Mouse (Mus musculus) thymus, postnatal 25 days (tissue): Measurements from ENCODE around the gene Pqlc2.

Experiments used
- DNase-seq: peaks from one replicate; pipeline ENCODE4 v3.0.0; 2022

The Pqlc2 gene

GRCm38 (mm10) chr4:139310171-139310898 lies at the start of gene Pqlc2, which contains the start of gene Akr7a5:
Pqlc2 (minus strand) TSS chr4:139310708.
Akr7a5 (plus strand) TSS chr4:139310744.
- peak; percentile 99 for DNase-seq

GRCm38 (mm10) chr4:139357211-139357610 lies 46.7 kb upstream of the Pqlc2 start:
- no peak for DNase-seq

GRCm38 (mm10) chr4:139352832-139353231 lies 42.3 kb upstream of the Pqlc2 start:
- DNase-seq = no peak

- peak; percentile 82 for DNase-seq
Measured at GRCm38 (mm10) chr4:139351931-139352711, 41.6 kb upstream of the Pqlc2 start, which contains the start of the genes Mrto4, Emc1 and Ubr4. Mrto4 (minus strand) TSS chr4:139352576. Emc1 (plus strand) TSS chr4:139352587. Ubr4 (plus strand) TSS chr4:139352609.

- DNase-seq = no peak
Measured at GRCm38 (mm10) chr4:139345416-139346019, 35.0 kb upstream of the Pqlc2 start.

GRCm38 (mm10) chr4:139343718-139344117 lies 33.2 kb upstream of the Pqlc2 start:
- no peak for DNase-seq

GRCm38 (mm10) chr4:139341556-139342233 lies 31.2 kb upstream of the Pqlc2 start:
- no peak for DNase-seq

- DNase-seq = no peak
Measured at GRCm38 (mm10) chr4:139340835-139341234, 30.3 kb upstream of the Pqlc2 start.

GRCm38 (mm10) chr4:139338145-139338544 lies 27.6 kb upstream of the Pqlc2 start:
- no peak for DNase-seq

- DNase-seq = peak; percentile 83
Measured at GRCm38 (mm10) chr4:139336822-139337483, 26.4 kb upstream of the Pqlc2 start.

- DNase-seq = no peak
Measured at GRCm38 (mm10) chr4:139335507-139335906, 25.0 kb upstream of the Pqlc2 start.

GRCm38 (mm10) chr4:139334631-139335295 lies 24.3 kb upstream of the Pqlc2 start:
- no peak for DNase-seq

- peak; percentile 88 for DNase-seq
Measured at GRCm38 (mm10) chr4:139330605-139331004, 20.1 kb upstream of the Pqlc2 start.

- DNase-seq = no peak
Measured at GRCm38 (mm10) chr4:139319740-139320139, 9.2 kb upstream of the Pqlc2 start.

- DNase-seq = no peak
Measured at GRCm38 (mm10) chr4:139318449-139318848, 7.9 kb upstream of the Pqlc2 start.

- peak; percentile 59 for DNase-seq
Measured at GRCm38 (mm10) chr4:139312632-139313031, 2.1 kb upstream of the Pqlc2 start.

- no peak for DNase-seq
Measured at GRCm38 (mm10) chr4:139311707-139312106, 1.2 kb upstream of the Pqlc2 start.

GRCm38 (mm10) chr4:139310899-139311701 lies 592 bp upstream of the Pqlc2 start:
- DNase-seq = no peak

GRCm38 (mm10) chr4:139309651-139310050 lies 857 bp downstream of the Pqlc2 start:
- DNase-seq = no peak

- DNase-seq = no peak
Measured at GRCm38 (mm10) chr4:139307916-139308315, 2.6 kb downstream of the Pqlc2 start.

- no peak for DNase-seq
Measured at GRCm38 (mm10) chr4:139305521-139305920, 5.0 kb downstream of the Pqlc2 start.
